Mouse (Mus musculus): ENCODE data around the gene Dlg2. TPM values are rescaled to one million over a fixed set of nuclear protein-coding genes. Genes with fewer than 3 reads are reported as not detected.

Gene Dlg2
- polyA plus RNA-seq, 1 experiment: 4.1 TPM

- H3K4me3 ChIP-seq (replicated peaks): no peak overlapping the region
- TF ChIP-seq GATA1 (IDR thresholded peaks at IDR 0.05; ENCODE audit: borderline replicate concordance, low read length): no peak
- no peak for TF ChIP-seq FLI1 (IDR thresholded peaks at IDR 0.05; ENCODE audit: low read length)
- no peaks in the 10 kb centered on the region for H3K27me3 ChIP-seq (replicated peaks)
- no peaks in the 10 kb centered on the region for H3K4me1 ChIP-seq
- H3K9me3 ChIP-seq: no peaks in the 10 kb centered on the region
- H3K36me3 ChIP-seq (replicated peaks; ENCODE audit: low read length): no peaks in the 10 kb centered on the region
Measured at GRCm38 (mm10) chr7:90649512-90649911, 173.0 kb downstream of the Dlg2 start.

DNA sequence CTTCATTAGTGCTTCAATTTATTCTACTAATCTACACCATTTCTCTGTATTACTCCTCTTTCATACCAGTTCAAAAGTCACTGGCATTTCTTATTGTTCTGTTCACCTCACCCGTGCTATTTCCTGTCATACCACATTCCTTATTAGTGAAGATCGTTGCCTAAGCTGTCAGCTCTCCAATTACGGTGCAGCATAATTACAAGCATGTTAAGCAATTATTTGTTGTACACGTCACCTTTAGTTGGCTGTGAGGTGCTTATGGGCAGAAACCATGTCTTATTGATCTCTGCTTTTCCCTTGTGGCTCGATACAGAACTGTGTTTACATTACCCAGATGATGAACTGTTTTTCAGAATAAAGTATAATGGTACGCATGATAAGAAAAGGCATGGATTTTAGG lies 174.7 kb downstream of the Dlg2 start:
- Histone ChIP-seq H3K27me3 (replicated peaks) (no peaks in the 10 kb centered on the region), H3K4me1 (no peaks in the 10 kb centered on the region), H3K9me3 (no peaks in the 10 kb centered on the region), H3K36me3 (replicated peaks; ENCODE audit: low read length) (no peaks in the 10 kb centered on the region), H3K4me3 (replicated peaks) (no peak overlapping the region)
- TF ChIP-seq GATA1 (IDR thresholded peaks at IDR 0.05; ENCODE audit: borderline replicate concordance, low read length) (no peak), FLI1 (IDR thresholded peaks at IDR 0.05; ENCODE audit: low read length) (no peak)

DNA sequence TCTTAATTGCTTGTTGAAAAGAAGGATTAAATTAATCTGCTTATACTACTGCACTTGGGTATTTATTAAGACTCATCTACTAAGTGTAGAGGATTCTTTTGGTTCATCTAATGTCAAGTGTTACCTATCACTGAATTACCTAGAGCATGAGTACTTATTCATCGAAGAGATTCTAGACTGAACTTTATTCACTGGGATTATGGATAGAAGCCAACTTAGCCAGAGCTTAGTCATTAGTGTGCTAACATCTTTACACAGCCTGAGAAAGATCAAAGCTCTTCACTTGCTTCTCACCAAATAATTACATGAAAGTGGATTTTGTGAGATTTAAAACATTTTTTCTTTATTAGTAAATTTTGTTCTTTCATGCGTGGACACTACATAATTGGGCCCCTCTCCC lies 175.1 kb downstream of the Dlg2 start:
- no peaks in the 10 kb centered on the region for H3K36me3 ChIP-seq (replicated peaks; ENCODE audit: low read length)
- H3K27me3 ChIP-seq (replicated peaks): no peaks in the 10 kb centered on the region
- no peaks in the 10 kb centered on the region for H3K4me1 ChIP-seq
- TF ChIP-seq FLI1 (IDR thresholded peaks at IDR 0.05; ENCODE audit: low read length) (no peak), GATA1 (IDR thresholded peaks at IDR 0.05; ENCODE audit: borderline replicate concordance, low read length) (no peak)
- H3K4me3 ChIP-seq (replicated peaks): no peak overlapping the region
- H3K9me3 ChIP-seq: no peaks in the 10 kb centered on the region

- no peaks in the 10 kb centered on the region for H3K36me3 ChIP-seq (replicated peaks; ENCODE audit: low read length)
- no peak for TF ChIP-seq FLI1 (IDR thresholded peaks at IDR 0.05; ENCODE audit: low read length)
- TF ChIP-seq GATA1 (IDR thresholded peaks at IDR 0.05; ENCODE audit: borderline replicate concordance, low read length): no peak
- H3K9me3 ChIP-seq: no peaks in the 10 kb centered on the region
- H3K4me3 ChIP-seq (replicated peaks): no peak overlapping the region
- no peaks in the 10 kb centered on the region for H3K27me3 ChIP-seq (replicated peaks)
- H3K4me1 ChIP-seq: no peaks in the 10 kb centered on the region
Measured at GRCm38 (mm10) chr7:90658593-90658992, 182.1 kb downstream of the Dlg2 start.

- Histone ChIP-seq H3K4me1 (no peaks in the 10 kb centered on the region), H3K4me3 (replicated peaks) (no peak overlapping the region), H3K9me3 (no peaks in the 10 kb centered on the region), H3K27me3 (replicated peaks) (no peaks in the 10 kb centered on the region), H3K36me3 (replicated peaks; ENCODE audit: low read length) (no peaks in the 10 kb centered on the region)
- TF ChIP-seq FLI1 (IDR thresholded peaks at IDR 0.05; ENCODE audit: low read length) (no peak), GATA1 (IDR thresholded peaks at IDR 0.05; ENCODE audit: borderline replicate concordance, low read length) (no peak)
Measured at GRCm38 (mm10) chr7:90694050-90694449, 217.6 kb downstream of the Dlg2 start.

DNA sequence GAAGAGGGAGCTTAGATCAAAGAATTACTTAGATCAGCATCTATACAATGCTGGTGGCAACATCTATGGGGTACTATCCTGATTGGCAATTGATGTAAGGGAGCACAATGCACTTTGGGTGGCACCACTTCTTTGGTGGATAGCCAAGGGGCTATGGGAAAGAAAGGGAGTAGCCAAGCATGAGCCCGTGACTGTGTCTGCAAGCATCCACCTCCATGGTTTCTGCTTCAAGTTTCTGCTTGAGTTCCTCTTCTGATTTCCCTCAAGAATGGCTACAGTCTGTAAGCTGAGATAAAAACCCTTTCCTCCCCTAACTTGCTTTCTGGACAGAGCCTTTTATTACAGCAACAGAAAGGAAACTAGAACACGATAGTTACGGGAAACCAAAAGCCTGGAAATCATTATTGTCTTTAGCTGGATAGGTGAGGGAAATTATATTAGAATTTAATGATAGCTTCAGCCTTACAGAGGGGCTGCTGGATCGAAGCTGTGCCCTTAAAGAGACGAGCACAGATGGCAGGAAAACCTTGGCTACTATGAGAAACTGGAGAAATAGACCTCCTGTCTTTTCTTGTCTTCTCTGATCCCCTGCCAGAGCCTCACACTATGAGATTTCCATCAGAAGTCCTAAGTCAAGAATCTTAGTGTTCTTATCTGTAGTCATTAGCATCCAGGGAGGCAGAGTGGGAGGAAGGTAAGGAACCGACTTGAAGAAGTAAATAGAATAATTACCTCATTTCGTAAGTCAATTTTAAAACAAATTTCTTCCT lies 219.9 kb downstream of the Dlg2 start:
- no peaks in the 10 kb centered on the region for H3K36me3 ChIP-seq (replicated peaks; ENCODE audit: low read length)

DNA sequence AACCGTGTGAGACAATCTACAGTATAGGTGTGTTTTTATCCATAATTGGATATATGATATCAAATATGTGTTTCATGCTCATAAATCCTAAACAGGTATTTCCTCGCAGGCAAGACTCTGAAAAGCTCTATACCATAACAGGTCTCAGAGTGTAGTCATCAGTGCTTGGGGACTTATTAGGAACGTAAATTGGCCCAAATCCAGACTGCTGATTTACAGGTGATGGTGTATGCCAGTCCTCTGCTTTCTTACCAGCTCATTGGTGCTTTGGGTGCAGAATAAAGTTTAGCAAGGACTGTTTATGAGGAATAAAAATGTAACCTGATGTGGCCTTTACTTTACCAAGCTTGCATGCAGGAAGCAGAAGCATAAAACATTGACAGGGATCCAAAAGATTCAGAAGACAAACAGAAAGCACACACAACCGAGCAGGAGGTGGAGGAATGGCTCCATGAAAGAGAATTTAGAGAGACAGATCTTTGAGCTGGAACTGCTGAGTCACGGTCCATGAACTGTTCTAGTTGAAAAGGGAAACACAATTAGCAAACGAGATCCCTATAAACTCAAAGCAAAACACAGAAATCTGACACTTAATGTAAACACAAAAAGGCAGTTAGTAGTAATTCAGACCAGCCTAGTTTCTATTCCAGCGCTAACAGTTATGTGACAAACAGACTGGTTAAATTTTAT lies 226.8 kb downstream of the Dlg2 start:
- no peaks in the 10 kb centered on the region for H3K4me1 ChIP-seq
- H3K4me3 ChIP-seq (replicated peaks): no peak overlapping the region
- no peaks in the 10 kb centered on the region for H3K27me3 ChIP-seq (replicated peaks)
- no peaks in the 10 kb centered on the region for H3K9me3 ChIP-seq
- H3K36me3 ChIP-seq (replicated peaks; ENCODE audit: low read length): no peaks in the 10 kb centered on the region
- TF ChIP-seq FLI1 (IDR thresholded peaks at IDR 0.05; ENCODE audit: low read length) (no peak), GATA1 (IDR thresholded peaks at IDR 0.05; ENCODE audit: borderline replicate concordance, low read length) (no peak)

More for the DNA sequence above, 219.9 kb downstream of the Dlg2 start:
- H3K9me3 ChIP-seq: no peaks in the 10 kb centered on the region
- H3K27me3 ChIP-seq (replicated peaks): no peaks in the 10 kb centered on the region
- TF ChIP-seq GATA1 (IDR thresholded peaks at IDR 0.05; ENCODE audit: borderline replicate concordance, low read length) (no peak), FLI1 (IDR thresholded peaks at IDR 0.05; ENCODE audit: low read length) (no peak)
- H3K4me3 ChIP-seq (replicated peaks): no peak overlapping the region
- H3K4me1 ChIP-seq: no peaks in the 10 kb centered on the region

- Histone ChIP-seq H3K4me3 (replicated peaks) (no peak overlapping the region), H3K27me3 (replicated peaks) (no peaks in the 10 kb centered on the region), H3K36me3 (replicated peaks; ENCODE audit: low read length) (no peaks in the 10 kb centered on the region), H3K4me1 (no peaks in the 10 kb centered on the region), H3K9me3 (no peaks in the 10 kb centered on the region)
- no peak for TF ChIP-seq FLI1 (IDR thresholded peaks at IDR 0.05; ENCODE audit: low read length)
Measured at GRCm38 (mm10) chr7:90703951-90704350, 227.5 kb downstream of the Dlg2 start.

GRCm38 (mm10) chr7:90734086-90734485 lies 257.6 kb downstream of the Dlg2 start:
- H3K36me3 ChIP-seq (replicated peaks; ENCODE audit: low read length): no peaks in the 10 kb centered on the region
- H3K4me3 ChIP-seq (replicated peaks): no peak overlapping the region
- H3K4me1 ChIP-seq: no peaks in the 10 kb centered on the region
- no peaks in the 10 kb centered on the region for H3K27me3 ChIP-seq (replicated peaks)
- no peak for TF ChIP-seq GATA1 (IDR thresholded peaks at IDR 0.05; ENCODE audit: borderline replicate concordance, low read length)
- no peak for TF ChIP-seq FLI1 (IDR thresholded peaks at IDR 0.05; ENCODE audit: low read length)
- H3K9me3 ChIP-seq: no peaks in the 10 kb centered on the region

GRCm38 (mm10) chr7:90736369-90736768 lies 259.9 kb downstream of the Dlg2 start:
- no peaks in the 10 kb centered on the region for H3K9me3 ChIP-seq
- no peak for TF ChIP-seq FLI1 (IDR thresholded peaks at IDR 0.05; ENCODE audit: low read length)
- TF ChIP-seq GATA1 (IDR thresholded peaks at IDR 0.05; ENCODE audit: borderline replicate concordance, low read length): no peak

More at GRCm38 (mm10) chr7:90736369-90736768, 259.9 kb downstream of the Dlg2 start:
- Histone ChIP-seq H3K27me3 (replicated peaks) (no peaks in the 10 kb centered on the region), H3K4me1 (no peaks in the 10 kb centered on the region), H3K4me3 (replicated peaks) (no peak overlapping the region), H3K36me3 (replicated peaks; ENCODE audit: low read length) (no peaks in the 10 kb centered on the region)
